Mouse (Mus musculus) liver, adult 2 months (tissue): ENCODE data around the gene Casc3. TPM values are rescaled to one million over a fixed set of nuclear protein-coding genes. Genes with fewer than 3 reads are reported as not detected.

Source experiments
- DNase-seq: peaks from one replicate; pipeline ENCODE4 v3.0.0-alpha.2; 2011; ENCODE audit warnings: low read depth, low spot score; ENCODE audit errors: extremely low read depth
- H3K27ac ChIP-seq: fragments of 200-500 bp; replicated peaks from 2 replicates; pipeline ENCODE4 v1.5.1; 2012; ENCODE audit warnings: low read depth, mild to moderate bottlenecking, control low read depth, inconsistent platforms, low read length; ENCODE audit not compliant: insufficient read depth
- H3K27me3 ChIP-seq: fragments of 200-500 bp; 2 replicates; pipeline ENCODE4 v1.6.1; 2012; ENCODE audit warnings: mild to moderate bottlenecking, moderate library complexity, low read length, inconsistent platforms; ENCODE audit not compliant: control insufficient read depth, insufficient read depth
- H3K36me3 ChIP-seq: fragments of 200-500 bp; 2 replicates; pipeline ENCODE4 v1.6.1; 2012; ENCODE audit warnings: low read length, inconsistent platforms; ENCODE audit not compliant: control insufficient read depth, insufficient read depth
- H3K4me1 ChIP-seq: fragments of 200-500 bp; 2 replicates; pipeline ENCODE4 v1.6.1; 2011; ENCODE audit warnings: low read length; ENCODE audit not compliant: control insufficient read depth, insufficient read depth
- H3K4me3 ChIP-seq: fragments of 200-500 bp; 2 replicates; pipeline ENCODE4 v1.5.1; 2011; ENCODE audit warnings: low read depth, mild to moderate bottlenecking, control low read depth, low read length, moderate library complexity; ENCODE audit not compliant: insufficient read depth
- H3K79me2 ChIP-seq: fragments of 200-500 bp; 2 replicates; pipeline ENCODE4 v1.6.1; 2012; ENCODE audit warnings: inconsistent platforms, mild to moderate bottlenecking, low read length, moderate library complexity; ENCODE audit not compliant: control insufficient read depth, insufficient read depth
- H3K9ac ChIP-seq: fragments of 200-500 bp; 2 replicates; pipeline ENCODE4 v1.6.1; 2012; ENCODE audit warnings: low read depth, mild to moderate bottlenecking, control low read depth, inconsistent platforms, low read length
- CTCF ChIP-seq: fragments of 200-500 bp; IDR thresholded peaks from 2 replicates; pipeline ENCODE4 v1.5.1; 2011; ENCODE audit warnings: low read depth, low read length, control low read depth
- POLR2A ChIP-seq: fragments of 200-500 bp; IDR thresholded peaks from 2 replicates; pipeline ENCODE4 v1.6.1; 2011; ENCODE audit warnings: low read length, control low read depth; ENCODE audit not compliant: insufficient read depth; ENCODE audit errors: extremely low read depth
- WGBS: fragments of 180-500 bp; shearing (Covaris S2); methylation state at CpG from one replicate; pipeline ENCODE4 v1.1.7; 2018; 5-methylcytosine and 5-hydroxymethylcytosine counted together
- polyA plus RNA-seq: library from polyadenylated mRNA; depleted of rRNA; stranded (reverse); fragments of >200 nt; gene quantifications from 2 replicates; pipeline ENCODE4 v1.2.3, GENCODE M21; 2012
- total RNA-seq: library from RNA; depleted of rRNA; stranded (reverse); fragments of >200 nt; gene quantifications from 2 replicates; pipeline ENCODE4 v1.2.3, GENCODE M21; 2014

Gene Casc3
- total and polyA plus RNA-seq, 2 experiments = 3.6 to 12.5 TPM

DNA sequence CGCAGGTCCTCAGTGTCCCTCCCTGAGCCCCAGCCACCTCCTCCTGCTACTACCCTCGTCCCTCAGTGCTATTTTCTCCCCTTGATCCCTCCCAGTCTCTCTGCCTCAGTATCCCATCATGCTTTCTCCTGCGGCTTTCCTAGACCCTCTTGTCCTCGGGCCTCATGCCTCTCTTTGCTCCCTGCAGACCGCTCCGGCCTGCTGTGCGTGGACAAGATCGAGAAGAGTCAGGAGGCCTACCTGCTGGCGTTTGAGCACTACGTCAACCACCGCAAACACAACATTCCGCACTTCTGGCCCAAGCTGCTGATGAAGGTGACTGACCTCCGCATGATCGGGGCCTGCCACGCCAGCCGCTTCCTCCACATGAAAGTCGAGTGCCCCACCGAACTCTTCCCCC is 40.6 kb upstream of the Casc3 start:
- Histone ChIP-seq H3K79me2 (no peaks in the 10 kb centered on the region), H3K27me3 (no peaks in the 10 kb centered on the region), H3K9ac (no peak overlapping the region), H3K36me3 (peaks cover 11% of the 10 kb centered on the region), H3K27ac (no peak overlapping the region), H3K4me1 (no peaks in the 10 kb centered on the region), H3K4me3 (no peak overlapping the region)
- 90% methylated on average over 18 of the region's 18 CpGs for WGBS
- TF ChIP-seq CTCF = no peak
- TF ChIP-seq POLR2A = no peak
- no peak for DNase-seq

DNA sequence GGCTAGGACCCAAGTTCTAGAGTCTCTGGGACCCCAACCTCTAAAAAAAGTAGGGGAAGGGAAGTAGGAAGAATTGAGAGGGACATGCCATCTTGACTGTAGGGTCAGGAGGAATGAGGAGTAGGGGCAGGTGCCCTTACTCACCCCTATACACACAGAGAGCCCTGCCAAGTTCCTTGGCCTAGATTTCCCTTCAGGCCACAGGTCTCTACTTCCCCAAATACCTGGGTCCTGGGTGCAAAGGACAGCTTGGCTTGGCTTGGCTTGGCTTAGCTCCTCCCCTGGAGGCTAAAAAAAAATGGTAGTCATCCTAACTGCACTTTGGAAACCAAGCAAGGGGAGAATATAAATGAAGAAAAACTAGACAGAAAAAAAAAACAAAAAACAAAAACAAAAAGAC is 40.0 kb upstream of the Casc3 start:
- no peak overlapping the region for H3K9ac ChIP-seq
- H3K36me3 ChIP-seq = peaks cover 17% of the 10 kb centered on the region
- peak; percentile 69 for DNase-seq
- no peaks in the 10 kb centered on the region for H3K79me2 ChIP-seq
- no peak overlapping the region for H3K4me3 ChIP-seq
- H3K27me3 ChIP-seq = no peaks in the 10 kb centered on the region
- no peaks in the 10 kb centered on the region for H3K4me1 ChIP-seq
- no peak overlapping the region for H3K27ac ChIP-seq
- TF ChIP-seq POLR2A (no peak), CTCF (no peak)

DNA sequence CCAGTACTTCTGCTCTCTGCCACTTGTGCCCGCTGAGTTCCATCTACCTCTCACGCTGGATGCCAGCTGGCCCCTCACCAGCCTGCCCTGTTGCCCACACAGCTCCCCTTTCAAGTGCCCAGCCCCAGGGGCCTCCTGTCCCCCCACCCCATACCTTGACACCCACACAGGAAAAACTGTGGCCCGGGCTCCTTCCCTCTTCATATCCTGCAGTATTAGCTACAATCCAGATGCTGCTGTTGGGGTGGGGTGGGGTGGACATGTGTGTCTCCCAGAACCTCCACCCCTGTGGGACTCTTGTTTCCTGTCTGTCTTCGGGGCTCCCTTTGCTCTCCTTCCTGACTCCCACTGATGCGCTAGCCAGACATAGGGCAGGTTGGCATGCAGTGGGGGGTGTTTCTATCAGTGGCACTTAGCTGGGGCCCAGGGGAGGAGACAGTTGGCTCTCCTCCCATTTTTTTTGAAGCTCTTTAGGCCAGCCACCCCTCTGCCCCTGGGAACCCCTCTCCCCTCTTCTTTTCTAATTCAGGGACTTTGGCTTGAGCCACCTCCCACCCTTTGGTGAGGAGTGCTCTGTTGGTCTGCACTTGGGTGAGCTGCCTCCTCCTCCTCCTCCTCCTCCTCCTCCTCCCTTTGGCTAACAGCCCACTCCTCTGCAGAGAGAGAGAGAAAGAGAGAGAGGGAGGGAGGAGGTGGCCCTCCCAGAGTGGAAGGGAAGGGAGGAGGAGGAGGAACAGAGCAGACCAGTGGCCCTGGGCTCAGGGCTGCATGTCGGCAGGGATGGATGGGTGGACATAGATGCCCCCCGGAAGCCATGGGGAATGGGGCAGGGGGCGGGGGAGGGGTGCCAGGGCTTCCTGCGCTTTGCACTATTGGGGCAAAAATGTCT is 39.0 kb upstream of the Casc3 start:
- no peak overlapping the region for H3K27ac ChIP-seq
- WGBS = 69% methylated on average over 9 of the region's 9 CpGs
- H3K36me3 ChIP-seq = peaks cover 26% of the 10 kb centered on the region
- no peak overlapping the region for H3K4me3 ChIP-seq
- TF ChIP-seq CTCF (no peak), POLR2A (no peak)
- no peak overlapping the region for H3K9ac ChIP-seq
- H3K4me1 ChIP-seq = 0 out of 2 replicates have a peak, but pooled peaks cover 2% of the 10 kb centered on the region
- DNase-seq = no peak
- no peaks in the 10 kb centered on the region for H3K79me2 ChIP-seq
- no peaks in the 10 kb centered on the region for H3K27me3 ChIP-seq

DNA sequence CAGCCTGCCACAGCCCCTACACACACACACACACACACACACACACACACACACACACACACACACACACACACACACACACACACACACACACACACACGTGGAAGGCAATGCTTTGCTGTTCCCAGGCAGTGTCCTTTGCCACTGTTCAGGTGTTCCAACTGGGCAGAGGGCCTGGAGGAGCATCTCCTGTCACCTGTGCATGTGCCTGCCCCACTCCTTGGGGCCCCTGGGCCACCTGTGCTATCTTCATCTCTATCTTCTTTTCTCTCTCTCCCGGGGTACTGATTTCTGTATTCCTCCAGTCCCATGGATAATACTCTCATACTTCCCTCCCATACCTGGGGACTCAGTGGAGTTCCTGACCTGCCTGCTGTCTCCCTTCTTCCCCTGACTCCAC is 38.4 kb upstream of the Casc3 start:
- H3K27me3 ChIP-seq = no peaks in the 10 kb centered on the region
- no peak overlapping the region for H3K4me3 ChIP-seq
- H3K4me1 ChIP-seq = 0 out of 2 replicates have a peak, but pooled peaks cover 2% of the 10 kb centered on the region
- H3K79me2 ChIP-seq = no peaks in the 10 kb centered on the region
- no peak overlapping the region for H3K27ac ChIP-seq
- no peak overlapping the region for H3K9ac ChIP-seq
- WGBS = 39% methylated on average over 2 of the region's 2 CpGs
- peaks cover 33% of the 10 kb centered on the region for H3K36me3 ChIP-seq
- TF ChIP-seq POLR2A = no peak
- no peak for TF ChIP-seq CTCF
- peak; percentile 54 for DNase-seq

DNA sequence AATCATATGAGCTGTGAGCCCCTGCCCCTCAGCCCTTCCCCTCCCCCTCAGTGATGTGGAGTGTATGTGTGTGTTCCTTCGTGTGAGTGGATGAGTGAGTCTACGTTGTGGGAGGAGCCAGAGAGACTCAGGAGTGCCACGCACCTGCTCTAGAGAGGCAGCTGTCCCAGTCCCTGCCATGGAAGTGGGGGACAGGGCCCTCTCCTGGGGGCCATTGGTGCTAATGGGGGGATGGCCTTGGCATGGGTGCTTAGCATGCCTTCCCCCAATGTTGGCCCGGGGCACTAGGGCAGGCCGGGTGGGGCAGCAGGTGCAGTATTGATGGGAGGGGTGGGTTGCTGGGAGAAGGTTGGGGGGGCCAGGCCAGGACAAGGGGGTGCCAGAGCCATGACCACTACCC is 37.9 kb upstream of the Casc3 start:
- Histone ChIP-seq H3K79me2 (no peaks in the 10 kb centered on the region), H3K36me3 (peaks cover 37% of the 10 kb centered on the region), H3K27ac (no peak overlapping the region), H3K4me3 (no peak overlapping the region), H3K27me3 (no peaks in the 10 kb centered on the region), H3K4me1 (peaks cover 4% of the 10 kb centered on the region; the same call in 1 of the 2 replicates), H3K9ac (no peak overlapping the region)
- TF ChIP-seq POLR2A = no peak
- TF ChIP-seq CTCF = no peak
- 38% methylated on average over 5 of the region's 5 CpGs for WGBS
- DNase-seq = no peak

DNA sequence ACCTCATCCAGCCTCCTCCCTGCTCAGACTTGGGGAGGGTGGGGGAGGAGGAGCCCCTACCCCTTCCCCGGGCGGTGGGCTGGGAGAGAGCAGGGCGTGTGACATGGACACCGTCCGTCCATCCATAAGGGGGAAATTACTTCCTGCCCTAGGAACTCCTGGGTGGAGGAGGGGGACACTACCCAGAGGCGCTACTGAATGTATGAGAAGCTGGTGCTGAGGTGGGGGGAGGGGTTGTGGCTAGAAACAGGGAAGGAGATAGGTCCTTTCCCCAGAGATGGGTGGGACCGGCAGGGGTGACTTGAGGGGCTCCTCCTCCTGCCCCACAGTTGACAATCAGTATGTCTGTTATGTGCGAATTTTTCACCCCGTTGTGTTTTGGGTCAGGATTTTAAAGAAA is 37.4 kb upstream of the Casc3 start:
- H3K27ac ChIP-seq = no peak overlapping the region
- H3K4me1 ChIP-seq = peaks cover 6% of the 10 kb centered on the region; the same call in 1 of the 2 replicates
- H3K9ac ChIP-seq = no peak overlapping the region
- no peak overlapping the region for H3K4me3 ChIP-seq
- H3K79me2 ChIP-seq = no peaks in the 10 kb centered on the region
- 48% methylated on average over 9 of the region's 9 CpGs for WGBS
- DNase-seq = peak; percentile 65
- no peak for TF ChIP-seq CTCF
- no peak for TF ChIP-seq POLR2A
- H3K36me3 ChIP-seq = peaks cover 42% of the 10 kb centered on the region
- no peaks in the 10 kb centered on the region for H3K27me3 ChIP-seq
